Mouse (Mus musculus) cerebellum, adult 11-12 months (tissue): ENCODE results near the gene Zfp663.
A peak's percentile ranks its signal among the peaks of the same experiment; 100 is the strongest.

ENCODE experiments used
- DNase-seq: peaks from one replicate; pipeline ENCODE4 v3.0.0; 2022

The Zfp663 gene

GRCm38 (mm10) chr2:165367868-165368439 lies 575 bp downstream of the Zfp663 start:
- DNase-seq: no peak

DNA sequence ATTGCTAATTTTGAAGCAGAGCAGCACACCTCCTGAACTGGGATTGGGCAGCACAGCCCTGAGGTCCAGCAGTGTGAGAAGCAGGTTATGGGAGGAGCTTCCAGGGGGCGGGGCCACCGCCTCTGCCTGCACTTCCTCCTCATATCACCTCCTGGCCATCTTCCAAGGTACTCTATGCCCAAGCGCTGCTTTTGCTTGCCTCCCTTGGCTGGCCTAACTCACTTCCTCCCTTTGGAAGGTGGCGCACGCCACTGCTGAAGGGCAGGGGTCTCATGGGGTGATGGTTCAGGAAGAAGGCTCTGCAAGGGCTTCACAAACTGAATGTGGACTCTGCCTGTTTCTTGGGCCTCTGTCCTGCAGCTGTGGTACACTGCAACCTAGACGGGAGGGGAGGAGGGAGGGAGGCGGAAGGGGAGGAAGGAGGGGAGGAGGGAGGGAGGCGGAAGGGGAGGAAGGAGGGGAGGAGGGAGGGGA lies 1.4 kb downstream of the Zfp663 start:
- no peak for DNase-seq

DNA sequence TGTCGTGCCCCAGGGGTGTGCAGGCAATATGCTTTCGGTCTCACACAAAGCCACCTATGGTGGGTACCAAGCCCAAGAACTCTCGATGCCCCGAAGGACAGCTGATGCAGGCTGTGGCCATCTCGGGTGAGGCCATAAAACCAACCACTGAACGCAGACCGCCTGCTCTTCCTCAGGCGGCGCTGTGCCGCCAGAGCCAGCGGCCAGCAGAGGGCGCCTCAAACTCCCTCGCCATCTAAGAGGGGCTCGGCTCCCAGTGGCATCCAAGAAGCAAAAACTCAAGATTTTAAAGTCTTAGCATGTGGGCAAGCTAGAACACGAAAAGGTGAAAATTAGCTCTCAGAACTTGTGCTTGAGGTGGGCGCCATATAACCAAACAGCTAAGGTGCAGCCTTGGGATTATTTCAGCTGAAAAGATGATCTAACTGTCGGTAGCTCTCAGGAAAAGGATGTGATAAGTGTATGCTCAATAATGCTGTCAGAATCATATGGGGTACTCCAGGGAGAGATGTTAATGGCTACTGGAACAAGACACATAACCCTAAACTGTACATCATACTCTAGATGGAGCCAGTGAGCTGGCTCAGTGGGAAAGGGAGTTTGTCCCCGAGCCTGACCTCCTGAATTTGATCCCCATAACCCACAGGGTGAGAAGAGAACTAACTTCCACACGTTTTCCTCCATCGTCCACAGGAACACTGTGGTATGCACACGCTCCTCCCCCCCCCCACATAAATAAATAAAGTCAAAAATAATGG lies 4.0 kb downstream of the Zfp663 start:
- peak; percentile 41 for DNase-seq

- DNase-seq: no peak
These were observed 5.2 kb downstream of the Zfp663 start for GRCm38 (mm10) chr2:165363282-165363681.

- DNase-seq: no peak
These were observed 7.7 kb downstream of the Zfp663 start for GRCm38 (mm10) chr2:165360861-165361260.

DNA sequence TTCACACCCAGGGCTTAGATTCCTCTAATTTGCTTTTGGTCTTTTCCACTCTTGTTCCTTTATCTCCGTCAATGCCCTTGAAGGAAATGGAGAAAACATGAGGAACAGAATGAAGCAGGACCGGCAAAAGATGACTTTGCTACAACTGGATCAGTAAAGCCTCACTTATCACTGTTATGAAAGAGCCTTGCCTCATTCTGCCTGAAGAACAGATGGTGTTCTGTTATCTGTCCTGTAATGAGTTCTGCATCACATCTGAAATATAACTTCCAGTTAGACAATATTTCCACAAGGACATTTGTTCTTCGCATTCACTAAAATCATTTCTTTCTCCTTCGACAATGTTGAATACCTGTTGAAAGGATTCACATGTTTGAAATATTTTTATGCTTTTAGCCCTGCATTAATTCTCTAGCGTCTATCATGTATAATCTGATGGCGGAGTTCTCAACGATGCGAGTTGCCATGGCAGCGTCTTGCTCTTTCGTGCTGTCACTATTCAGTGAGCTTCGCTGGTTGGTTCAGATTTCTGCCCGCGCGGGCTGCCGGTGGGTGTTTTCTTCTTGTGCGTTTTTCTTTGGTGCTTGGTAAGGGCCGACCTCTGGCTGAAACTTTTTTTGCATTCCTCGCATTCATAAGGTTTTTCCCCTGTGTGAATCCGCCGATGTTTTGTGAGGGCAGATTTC lies 16.6 kb downstream of the Zfp663 start:
- no peak for DNase-seq

DNA sequence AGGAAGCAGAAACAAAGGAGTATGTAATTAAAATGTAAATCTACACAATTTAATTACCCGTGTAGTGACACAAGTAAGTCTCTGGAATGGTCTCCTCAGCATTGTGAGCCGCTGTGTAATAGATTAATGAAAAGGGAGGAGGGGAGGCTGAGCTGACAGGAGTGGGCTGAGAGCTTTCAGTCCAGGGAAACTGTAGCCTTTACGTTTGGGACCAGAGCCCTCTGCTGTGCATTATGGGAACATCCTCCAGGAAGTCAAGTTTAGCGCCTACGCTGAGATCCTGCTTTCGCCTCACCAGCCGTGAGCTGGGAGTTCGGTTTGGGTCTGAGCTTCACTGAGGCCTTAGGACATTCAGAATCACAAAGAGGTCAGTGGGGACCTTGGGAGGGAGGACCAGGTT lies 19.1 kb downstream of the Zfp663 start:
- DNase-seq: no peak

DNA sequence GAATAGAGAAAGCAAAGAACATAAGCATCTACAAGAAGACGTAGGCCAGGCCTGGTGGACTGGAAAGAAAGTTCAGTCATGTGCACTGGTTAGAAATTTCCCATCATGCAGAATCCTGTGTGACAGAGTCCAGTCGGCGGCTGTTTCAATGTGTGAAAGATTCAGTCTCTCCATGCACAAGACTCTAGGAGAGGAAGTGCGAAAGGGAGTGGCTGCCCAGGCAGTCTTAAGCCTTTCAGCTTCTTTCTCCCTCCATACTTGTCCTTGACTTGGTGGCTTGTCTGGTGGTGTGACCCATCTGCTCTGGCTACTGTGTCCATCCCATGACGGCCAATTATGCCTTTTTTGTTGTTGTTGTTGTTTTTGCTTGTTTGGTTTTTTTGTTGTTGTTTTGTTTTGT lies 22.3 kb downstream of the Zfp663 start:
- DNase-seq: no peak

DNA sequence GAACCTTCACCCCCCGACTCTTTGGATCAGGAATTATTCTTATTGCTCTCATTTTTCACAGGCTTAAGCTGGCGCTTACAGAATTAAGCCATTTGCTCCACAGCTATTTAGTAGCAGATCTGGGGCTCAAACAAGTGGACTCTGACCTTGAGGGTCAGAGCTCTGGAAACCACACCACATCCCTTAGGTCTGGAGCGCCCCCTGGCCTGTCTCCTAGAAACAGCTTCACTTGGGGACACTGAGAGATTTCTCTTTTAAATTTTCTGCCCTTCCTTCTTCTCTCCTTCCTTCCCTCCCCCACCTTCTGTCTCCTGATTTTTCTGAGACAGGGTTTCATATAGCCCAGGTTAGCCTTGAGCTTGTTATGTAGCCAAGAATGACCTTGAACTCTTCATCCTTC lies 31.3 kb downstream of the Zfp663 start:
- no peak for DNase-seq

- DNase-seq: no peak
These were observed 35.8 kb downstream of the Zfp663 start for GRCm38 (mm10) chr2:165332610-165333210.

DNA sequence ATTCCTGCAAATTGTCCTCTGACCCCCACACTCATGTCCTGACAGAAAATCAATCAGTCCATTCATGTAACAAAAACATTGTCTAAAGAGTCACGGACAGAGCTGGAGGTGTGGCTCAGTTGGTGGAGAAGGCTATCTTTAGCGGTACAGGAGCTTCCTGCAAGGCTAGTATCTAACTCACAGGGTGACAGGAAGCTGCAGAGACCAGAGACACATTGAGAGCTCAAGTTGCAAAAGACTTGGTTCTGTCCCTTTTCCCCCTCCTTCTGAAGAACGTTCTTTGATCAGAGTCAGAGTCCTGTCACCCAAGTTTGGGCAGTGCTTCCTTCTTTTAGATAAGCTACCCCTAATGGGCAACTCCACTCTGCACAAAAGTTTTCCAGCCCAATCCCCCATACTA lies 38.8 kb downstream of the Zfp663 start:
- no peak for DNase-seq

GRCm38 (mm10) chr2:165328746-165329145 lies 39.8 kb downstream of the Zfp663 start:
- no peak for DNase-seq

GRCm38 (mm10) chr2:165327386-165327785 lies 41.1 kb downstream of the Zfp663 start:
- DNase-seq: peak; percentile 52

DNA sequence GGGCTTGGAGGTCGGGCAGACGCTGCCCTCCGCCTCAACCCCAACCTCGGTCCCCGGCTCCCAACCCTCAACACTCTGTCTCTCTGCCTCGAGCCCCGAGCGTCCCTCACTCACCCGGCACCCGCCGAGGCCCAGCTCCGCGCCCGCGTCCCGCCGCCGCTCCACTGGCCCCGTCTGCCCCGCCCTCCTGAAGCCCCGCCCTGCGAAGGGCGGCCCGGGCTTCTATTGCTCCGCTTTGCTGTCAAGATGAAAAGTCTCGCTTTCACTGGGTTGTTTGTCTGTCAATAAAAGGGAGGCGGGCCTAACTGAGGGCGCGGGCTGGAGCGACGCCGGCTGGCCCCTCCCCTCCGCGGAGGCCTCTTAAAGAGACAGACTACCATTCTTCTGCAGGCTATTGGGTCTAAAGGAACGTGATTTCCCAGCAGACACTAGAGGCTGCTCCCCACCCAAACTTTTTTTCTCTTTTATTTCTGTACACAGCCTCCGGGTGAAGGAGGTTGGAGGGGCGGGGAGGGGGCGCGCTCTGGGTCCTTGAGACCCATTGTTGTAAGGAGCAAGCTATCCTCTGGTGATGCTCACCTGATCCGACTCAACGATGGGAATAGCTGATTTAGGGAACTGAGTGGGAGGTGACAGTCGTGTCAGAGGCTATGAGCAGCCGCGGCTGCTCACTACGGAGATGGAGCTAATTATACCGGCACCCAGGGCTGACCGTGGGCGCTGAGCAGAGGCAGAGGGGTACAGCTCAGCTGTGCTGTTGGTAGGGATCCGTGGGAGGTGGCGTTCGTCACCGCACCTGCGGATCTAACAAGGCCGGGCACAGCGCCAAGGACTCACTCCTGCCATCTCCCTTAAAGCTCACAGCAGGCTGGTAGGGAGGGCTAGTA lies 42.0 kb downstream of the Zfp663 start, which contains the start of gene Elmo2:
Gene Elmo2 (minus strand): TSS at position 176 of the 887 bp plus-strand sequence.
- peak; percentile 99 for DNase-seq

- peak; percentile 66 for DNase-seq
These were observed 42.8 kb downstream of the Zfp663 start for GRCm38 (mm10) chr2:165325521-165326303.

DNA sequence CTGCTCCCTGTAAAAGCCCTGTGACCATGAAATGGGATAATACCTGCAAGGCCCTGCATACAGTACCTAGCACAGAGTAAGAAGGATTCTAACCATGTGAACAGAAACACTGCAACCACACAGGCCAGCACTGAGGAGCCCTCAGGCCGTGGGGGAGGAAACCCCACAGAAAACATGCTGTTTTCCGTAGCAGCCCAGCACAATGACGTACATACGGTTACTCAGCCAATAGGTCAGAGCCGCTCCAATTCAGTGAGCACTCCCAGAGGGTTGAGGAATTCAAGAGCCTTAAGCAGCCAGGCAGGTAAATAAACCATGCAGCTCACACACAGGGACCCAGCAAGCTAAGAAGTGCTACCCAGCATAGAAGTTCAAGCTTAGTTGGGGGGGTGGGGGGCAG lies 44.6 kb downstream of the Zfp663 start:
- peak; percentile 66 for DNase-seq

DNA sequence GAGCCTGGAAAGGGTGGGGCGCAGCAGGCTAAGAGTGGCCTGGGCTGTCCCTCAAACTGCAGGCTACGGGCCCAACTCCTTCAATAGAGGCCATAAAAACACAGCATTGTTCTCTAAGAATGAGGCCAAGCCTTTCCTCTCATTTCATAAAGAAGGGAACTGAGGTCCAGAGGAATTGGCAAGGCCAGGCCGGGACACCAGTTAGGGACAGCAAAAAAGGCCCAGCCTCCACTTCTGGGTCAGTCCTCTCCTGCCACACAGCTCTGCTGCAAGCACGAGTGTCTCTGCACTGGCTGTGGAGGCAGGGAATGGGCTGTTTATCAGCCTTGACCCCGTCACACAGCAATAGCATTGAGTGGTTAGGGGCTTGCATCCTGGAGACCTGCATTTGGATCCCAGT lies 45.0 kb downstream of the Zfp663 start:
- DNase-seq: peak; percentile 60

GRCm38 (mm10) chr2:165321981-165322735 lies 46.4 kb downstream of the Zfp663 start:
- peak; percentile 56 for DNase-seq

GRCm38 (mm10) chr2:165321381-165321888 lies 47.1 kb downstream of the Zfp663 start:
- DNase-seq: peak; percentile 83

- peak; percentile 69 for DNase-seq
These were observed 47.9 kb downstream of the Zfp663 start for GRCm38 (mm10) chr2:165320531-165321150.
